Mouse (Mus musculus): ENCODE data around the gene 1700016C15Rik.

Gene 1700016C15Rik

DNA sequence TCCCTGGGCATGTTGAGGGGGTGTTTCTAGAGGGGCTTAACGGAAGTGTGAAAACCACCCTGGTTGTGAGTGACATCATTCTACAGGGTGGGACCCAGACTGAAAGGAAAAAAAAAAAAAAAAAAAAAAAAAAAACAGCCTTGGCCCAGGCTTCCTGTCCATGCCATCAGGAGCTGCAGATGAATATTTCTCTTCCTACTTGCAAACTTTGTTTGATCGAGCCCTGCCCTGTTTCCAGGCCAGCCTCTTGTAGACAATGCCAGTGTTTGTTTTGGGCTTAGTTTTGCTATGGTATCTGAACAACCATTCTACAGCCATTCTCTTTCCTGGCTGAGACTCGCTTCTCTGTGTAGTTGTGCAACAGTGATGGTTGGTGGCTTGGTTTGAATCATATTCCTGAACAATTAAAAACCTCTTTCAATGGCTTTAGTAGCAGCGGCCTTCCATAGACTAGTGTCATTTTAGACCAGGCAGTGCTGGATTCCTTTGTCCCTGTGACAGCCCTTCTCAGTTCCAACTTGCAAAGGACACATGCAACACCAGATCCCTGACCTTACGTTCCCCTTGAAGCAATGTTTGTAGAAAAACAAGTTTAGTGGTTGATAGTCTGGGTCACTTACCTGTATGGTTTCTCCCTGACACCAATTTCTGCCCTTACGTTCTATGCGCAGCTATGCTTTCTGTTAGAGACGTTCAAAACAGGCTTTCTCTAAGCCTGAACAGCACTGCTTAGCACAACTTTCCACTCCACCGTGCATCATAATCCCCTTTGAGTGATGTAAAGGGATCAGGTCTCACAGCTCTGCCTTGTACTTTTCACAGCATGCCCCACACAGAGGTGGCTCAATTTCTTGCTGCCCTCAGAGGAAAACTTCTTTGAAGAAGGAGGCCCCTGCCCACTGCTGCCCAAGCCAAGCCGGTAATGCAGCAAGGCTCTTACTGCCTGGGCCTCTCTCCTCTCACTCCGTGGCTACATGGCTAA is at the start of gene 1700016C15Rik:
1700016C15Rik (plus strand) TSS at position 772 of the 982 bp plus-strand sequence.
- no peak for DNase-seq (ENCODE audit: inconsistent age in 2 of 2, low spot score in 1 of 2)

DNA sequence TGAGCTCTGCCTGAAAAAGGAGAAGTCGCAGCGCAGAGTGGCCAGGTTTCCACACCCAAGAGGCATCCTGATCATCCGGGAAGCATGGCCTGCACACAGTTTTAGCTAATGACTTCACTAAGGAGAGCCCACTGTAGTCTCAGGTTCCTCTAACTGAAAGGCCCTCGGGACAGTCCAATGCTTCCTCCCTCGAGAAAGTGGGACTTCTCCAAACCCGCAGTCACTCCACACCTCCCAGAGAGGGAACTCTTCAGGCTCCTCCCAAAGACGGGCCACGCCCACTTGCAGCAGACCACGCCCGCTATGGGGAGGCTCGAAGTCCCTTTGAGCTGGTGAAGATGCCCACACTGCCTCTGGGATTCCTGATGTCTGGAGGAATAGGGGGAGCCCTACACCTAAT is 48.4 kb upstream of the 1700016C15Rik start:
- no peak for DNase-seq (ENCODE audit: inconsistent age in 2 of 2, low spot score in 1 of 2)

DNA sequence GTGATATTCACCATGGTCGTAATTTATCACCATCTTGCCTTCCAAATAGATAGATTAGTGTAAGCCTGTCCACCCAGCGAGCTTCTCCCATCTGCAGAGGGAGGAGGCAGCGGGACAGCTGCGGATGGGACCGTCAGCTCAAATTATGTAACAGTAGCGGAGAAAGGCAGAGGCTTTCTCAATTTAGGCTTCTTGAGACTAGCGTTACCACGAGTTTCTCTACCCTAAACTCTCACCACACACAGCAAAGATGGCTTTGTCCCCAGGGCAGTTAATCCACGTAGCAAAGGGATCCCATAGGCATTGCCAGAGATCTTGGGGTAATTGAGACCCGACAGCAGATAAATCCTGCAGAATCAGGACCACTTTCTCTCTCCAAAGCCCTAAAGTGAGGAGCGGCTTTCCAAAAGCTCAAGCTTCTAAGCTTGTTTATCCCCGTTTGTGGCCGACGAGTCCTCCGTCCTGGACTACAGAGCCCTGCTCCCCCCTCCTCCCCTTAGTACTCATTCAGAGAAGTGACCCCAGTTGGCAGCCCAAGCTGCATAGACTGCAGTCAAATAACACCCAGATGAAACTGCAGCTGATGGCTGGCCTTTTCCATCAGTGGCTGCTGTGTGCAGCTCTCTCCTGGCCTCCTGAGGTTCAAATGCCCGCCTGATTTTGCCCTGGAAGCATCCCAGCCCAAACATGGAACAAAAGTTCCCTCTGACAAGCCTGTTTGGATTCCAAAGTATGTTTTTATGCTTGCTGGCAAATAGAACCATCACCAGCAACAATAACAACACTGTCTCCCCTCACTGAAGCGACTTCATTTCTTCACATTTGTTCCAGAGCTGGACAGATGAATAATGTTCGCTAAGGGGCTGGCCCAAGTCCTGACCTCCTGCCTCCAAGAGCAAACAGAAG is 45.4 kb upstream of the 1700016C15Rik start:
- DNase-seq (ENCODE audit: inconsistent age in 2 of 2, low spot score in 1 of 2): peak in 1 of 2 experiments; percentile 38

DNA sequence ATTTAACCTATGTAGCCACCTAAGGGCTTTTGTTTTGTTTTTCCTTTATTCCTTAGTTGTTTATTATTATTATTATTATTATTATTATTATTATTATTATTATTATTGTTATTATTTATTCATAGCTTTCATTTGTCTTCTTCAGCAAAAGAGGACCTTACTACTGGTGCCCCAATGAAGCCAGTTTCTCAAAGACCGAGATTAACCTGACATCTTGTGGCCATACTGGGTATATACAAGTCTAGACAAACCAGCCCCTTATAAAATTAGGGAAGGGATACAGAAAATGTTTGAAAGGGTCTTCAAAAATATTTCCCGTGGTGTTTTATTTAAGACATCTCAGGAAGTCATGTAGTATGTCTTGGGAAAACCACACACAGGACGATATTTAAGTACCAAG is 44.7 kb upstream of the 1700016C15Rik start:
- DNase-seq (ENCODE audit: inconsistent age in 2 of 2, low spot score in 1 of 2): peak in 1 of 2 experiments; percentile 73

DNA sequence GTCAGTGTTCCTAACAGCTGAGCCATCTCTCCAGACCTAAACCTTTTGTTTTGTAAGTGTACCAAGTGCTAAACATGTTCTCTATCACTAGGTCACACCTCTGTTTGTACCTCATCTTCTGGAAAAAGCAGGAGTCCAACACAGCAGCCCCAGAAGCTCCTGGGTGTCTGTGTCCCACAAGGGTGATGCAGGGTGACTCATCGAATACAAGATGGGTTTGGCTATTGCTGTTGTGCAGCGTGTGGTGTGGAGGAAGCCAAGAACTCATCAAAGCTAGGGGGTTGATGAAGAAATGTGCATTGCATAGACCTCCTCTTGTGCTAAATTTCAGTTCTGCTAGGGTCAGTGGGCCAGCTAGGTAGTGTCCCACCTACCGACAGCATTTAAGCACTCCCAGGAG is 43.5 kb upstream of the 1700016C15Rik start:
- no peak for DNase-seq (ENCODE audit: inconsistent age in 2 of 2, low spot score in 1 of 2)

DNA sequence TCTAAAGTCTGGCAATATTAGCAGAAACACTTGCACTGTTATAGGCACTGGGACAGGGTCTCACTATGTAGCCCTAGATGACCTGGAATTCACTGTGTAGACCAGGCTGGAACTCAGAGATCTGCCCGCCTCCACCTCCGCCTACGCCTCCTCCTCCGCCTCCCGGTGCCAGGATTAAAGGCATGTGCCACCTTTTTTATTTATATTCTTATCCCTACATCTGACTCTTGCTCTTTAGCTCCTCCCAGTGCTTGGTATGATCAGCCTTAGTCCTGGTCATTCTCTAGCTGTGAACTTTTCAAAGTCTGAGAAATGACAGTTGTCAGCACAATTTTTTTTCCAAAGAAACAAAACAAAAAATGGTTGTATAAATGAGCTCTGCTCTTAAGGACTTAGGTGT is 42.6 kb upstream of the 1700016C15Rik start:
- peak in 1 of 2 experiments; percentile 60 for DNase-seq (ENCODE audit: inconsistent age in 2 of 2, low spot score in 1 of 2)

DNA sequence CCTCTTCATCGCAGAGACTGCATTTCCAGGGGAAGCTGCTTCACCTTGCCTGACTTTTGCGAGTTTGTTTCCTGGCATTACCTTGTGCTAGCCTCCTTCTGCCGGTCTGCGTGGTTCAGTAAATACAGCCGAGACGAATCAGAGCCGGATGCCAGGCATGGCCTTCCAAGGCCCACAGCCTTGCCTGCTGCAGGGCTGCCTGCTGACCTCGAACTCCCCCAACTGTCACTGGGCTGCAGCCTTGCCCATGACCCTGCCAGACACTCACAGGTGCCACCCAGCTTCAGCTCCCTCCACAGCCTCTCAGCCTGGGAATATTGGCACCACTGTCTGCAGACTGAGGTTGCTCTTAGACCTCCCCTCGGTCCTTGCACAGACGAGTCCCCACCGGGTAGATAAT is 37.1 kb upstream of the 1700016C15Rik start:
- peak in 1 of 2 experiments; percentile 57 for DNase-seq (ENCODE audit: inconsistent age in 2 of 2, low spot score in 1 of 2)

DNA sequence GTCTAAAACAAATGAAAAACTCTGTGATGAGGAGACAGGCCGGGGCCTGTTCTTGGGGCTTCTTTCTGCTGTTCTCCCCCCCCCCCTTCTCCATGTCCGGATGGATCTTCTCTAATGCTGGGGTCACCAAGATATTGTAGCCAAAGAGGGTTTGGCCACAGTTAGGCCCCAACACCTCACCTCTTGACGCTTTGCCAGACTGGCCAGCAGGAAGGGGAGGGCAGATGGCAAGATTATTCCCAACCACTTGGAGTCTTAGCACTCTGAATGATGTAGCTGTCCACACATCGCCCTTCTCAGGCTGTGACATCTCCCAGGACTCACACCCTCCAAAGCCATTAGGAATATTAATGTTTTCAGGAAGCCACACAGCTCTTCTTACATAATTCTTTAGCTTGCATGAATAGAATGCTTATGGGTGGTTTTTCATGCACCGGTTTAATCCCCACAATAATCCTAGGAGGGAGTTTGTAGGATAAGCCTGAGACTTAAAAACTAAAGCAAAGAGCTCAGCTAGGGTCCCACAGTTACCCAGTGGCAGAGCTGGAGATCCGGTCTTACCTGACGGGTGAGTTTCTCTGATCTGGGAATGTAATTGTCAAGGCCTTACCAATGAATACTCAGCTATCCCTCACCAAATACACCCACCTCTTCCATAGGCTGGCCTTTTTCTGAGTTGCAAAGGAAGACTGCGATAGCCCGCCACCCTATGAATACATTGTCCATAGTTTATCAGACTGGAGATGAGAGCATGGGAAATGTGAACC is 35.9 kb upstream of the 1700016C15Rik start:
- no peak for DNase-seq (ENCODE audit: inconsistent age in 2 of 2, low spot score in 1 of 2)

DNA sequence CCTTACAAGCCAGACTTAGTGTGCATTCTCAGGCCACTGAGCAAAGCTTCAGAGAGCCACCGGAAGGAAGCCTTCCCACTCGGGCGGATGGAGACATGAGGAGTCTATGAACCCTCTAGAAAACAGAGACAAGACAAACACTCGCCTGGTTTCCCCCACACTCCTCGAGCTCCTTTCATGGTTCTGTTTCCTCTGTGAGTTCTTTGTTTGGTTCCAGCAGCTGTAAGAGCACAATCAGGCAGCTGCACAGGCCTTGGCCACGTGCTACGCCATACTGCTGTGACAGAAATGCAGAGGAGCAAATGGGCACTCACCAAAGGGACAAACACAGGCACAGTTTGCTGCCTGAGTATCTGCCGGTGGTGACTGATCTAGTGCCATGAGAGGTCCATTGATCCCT is 29.1 kb upstream of the 1700016C15Rik start:
- no peak for DNase-seq (ENCODE audit: inconsistent age in 2 of 2, low spot score in 1 of 2)

DNA sequence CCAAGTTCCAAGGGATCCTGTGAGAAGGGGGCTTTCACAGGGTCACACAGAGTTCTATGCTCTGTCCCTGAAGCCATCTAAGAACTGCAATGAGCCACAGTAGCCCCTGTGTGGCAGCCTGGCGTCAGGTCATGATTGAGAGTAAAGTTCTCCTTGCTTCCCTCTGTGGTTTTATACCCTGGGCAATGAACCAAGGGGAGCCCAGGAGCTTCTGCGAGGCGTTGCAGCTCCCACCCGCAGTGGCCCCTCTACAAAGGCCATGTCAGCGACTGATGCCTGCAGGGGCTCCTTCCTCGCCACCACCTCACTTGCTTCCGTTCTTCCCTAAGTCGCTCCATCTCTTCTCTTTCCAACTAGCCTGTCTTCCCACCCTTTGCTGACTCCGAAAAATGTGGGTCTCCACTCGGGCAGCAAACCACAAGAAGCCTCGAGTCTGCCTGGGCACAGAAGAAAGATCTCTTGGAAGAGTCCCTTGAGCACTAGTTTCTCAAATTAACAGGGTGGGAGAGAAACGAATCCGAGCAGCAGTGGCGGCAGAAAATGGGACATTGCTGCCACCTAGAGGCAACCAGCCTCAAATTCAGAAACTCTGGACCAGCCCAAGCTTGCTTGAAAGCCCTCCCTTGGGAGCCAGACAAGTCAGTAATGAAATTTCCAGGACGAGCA is 27.0 kb upstream of the 1700016C15Rik start:
- DNase-seq (ENCODE audit: inconsistent age in 2 of 2, low spot score in 1 of 2): peak; percentile 59 to 91

DNA sequence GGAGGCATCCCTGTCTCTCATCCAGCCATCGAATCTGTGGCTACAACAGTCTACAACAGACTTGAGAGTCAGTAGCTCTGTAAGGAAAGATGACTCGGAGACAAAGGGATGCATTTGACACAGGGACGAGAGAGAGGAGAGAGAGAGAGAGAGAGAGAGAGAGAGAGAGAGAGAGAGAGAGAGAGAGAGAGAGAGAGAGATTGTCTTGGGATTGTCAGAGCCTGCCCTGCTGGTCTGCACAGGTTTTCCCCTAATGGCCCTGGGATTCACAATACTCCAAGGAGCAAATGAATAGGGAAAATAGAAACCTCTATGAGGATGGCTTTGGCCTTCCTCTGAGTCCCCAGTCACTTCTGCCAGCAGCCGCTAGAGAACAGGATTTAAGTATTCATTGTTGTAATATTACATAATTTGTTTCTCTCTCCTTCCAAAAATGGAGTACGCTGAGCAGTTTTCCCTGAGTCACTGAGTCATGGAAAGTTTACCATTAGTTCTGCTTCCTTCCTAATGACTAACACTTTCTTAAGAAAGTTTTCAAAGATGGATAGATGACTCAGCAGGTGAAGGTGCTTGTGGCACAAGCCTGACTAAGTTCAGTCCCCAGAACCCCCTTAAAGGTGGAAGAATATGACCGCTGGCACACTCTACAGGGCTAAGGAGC is 26.3 kb upstream of the 1700016C15Rik start:
- DNase-seq (ENCODE audit: inconsistent age in 2 of 2, low spot score in 1 of 2): no peak

DNA sequence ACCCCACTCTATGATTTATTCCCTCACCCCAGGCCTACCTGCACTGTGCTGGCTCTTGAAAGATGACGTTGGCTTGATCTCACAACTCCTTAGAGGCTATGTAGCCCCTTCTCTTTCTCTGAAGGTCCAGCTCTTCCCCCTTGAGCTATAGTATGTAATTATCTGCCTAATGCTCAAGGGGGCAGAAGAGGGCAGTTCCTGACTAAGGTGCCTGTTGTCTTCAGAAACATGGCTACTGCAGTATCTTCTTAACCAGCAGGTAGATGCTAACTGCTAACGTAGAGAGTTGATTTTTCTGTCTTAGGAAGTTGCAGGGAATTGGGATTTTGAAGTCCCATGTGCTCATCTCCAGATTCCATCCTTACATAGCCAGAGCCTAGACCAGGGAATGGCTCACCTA is 24.4 kb upstream of the 1700016C15Rik start:
- peak in 1 of 2 experiments; percentile 46 for DNase-seq (ENCODE audit: inconsistent age in 2 of 2, low spot score in 1 of 2)

DNA sequence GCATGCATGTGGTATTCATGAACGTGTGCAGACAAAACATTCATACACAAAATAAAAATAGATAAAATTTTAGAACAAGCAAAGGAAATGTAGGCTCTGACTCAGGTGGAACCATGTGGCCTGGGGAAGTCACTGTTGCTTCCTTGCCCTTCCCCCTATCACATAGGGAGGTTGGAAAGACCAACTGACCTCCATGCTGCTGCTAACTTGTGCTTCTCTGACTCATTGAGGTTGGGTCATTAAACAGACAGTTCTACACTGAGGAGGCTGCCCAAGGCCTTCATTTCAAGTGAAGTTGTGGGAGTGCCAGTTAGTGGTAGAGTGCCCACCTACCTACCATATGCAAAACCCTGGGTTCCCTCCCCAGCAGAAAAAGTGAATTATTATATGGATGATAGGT is 22.0 kb upstream of the 1700016C15Rik start:
- DNase-seq (ENCODE audit: inconsistent age in 2 of 2, low spot score in 1 of 2): peak in 1 of 2 experiments; percentile 48

DNA sequence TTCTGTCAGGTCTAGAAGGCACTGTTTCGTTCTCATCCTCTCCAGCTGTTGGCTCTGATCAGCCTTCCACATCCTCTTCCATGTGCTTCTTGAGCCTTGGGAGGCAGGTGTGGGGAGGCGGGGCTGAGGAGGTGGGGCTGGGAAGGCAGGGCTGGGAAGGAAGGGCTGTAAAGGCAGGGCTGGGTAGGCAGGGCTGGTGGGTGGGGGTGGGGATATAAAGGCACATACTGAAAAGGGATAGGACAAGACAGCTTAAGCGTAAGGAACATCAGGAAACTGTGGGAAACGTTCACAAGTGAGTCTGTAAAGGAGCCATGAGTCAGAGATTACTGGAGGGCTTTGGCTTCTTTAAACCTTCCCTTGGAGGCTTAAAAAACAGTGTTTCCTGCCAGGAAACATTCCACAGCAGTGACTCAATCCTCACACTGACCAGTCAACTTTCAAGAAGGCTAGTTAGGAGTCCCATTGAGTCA is 21.0 kb upstream of the 1700016C15Rik start:
- DNase-seq (ENCODE audit: inconsistent age in 2 of 2, low spot score in 1 of 2): peak; percentile 14 to 75

DNA sequence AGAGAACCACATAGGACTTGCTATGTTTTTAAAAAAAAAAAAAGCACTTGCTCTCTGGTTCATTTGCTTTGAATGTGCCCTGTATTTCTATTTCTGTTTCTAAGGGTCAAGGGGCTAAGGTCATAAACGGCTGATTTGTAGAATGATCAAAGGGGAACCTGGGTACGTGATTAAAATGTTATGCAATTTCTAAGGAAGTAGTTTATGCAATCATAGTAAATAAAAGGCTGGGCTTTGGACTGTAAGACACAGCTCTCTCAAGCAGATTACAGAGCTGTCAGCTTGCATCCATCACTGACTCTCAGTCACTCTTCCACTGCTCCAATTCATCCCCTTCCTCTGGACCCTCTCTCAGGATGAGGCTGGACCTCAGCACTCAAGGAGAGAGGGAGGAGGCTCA is 18.6 kb upstream of the 1700016C15Rik start:
- DNase-seq (ENCODE audit: inconsistent age in 2 of 2, low spot score in 1 of 2): no peak

DNA sequence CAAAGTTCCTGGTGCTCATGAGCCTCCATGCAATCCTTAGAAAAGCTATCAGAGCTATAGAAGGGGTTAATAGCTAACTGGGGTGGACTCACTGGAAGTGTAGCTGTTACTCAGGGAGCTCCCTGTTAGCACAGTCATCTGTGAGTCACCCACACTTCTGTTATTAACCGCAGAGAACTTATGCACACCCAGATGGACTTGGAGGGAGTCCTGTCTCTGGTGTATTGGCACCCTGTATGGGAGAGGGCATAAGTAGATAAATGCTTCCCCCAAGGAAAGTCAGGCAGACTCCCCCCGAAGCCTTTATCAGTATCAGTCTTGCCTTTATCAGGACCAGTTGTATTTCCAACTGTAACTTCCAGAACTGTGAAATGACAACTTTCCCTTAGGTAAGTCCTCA is 18.2 kb upstream of the 1700016C15Rik start:
- DNase-seq (ENCODE audit: inconsistent age in 2 of 2, low spot score in 1 of 2): peak in 1 of 2 experiments; percentile 50

DNA sequence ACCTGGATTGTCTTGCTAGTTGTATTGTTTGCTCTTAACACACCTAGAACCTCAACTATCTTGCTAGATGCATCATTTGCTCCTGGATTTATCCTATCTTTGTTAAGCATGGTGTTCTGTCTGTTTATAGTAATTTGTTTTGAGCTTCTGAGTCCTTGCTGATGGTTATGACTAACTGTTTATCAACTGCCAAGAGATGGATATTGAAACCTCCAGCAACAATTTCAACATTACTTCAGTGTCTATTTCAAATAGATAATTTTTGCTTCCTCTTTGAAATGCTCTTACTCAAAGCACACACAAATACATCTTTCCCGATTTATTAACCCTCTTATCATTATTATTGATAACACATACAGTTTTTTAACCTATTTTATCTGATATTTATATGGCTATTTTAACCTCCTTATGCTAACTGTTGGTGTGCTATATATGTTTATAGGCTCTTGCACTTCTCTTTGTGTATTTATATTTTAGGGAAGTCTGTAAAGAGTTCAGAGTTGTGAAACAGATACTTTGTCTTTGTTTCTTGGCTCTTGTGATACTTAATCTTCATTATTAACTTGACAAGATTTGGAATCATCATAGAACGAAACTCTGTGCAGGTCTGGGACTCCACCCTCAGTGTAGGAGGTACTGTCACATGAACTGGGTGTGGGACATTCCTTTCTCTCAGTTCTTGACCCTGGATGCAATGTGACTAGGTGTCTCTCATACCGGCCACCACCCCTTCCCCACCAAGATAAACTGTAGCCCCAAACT is 15.8 kb upstream of the 1700016C15Rik start:
- no peak for DNase-seq (ENCODE audit: inconsistent age in 2 of 2, low spot score in 1 of 2)

DNA sequence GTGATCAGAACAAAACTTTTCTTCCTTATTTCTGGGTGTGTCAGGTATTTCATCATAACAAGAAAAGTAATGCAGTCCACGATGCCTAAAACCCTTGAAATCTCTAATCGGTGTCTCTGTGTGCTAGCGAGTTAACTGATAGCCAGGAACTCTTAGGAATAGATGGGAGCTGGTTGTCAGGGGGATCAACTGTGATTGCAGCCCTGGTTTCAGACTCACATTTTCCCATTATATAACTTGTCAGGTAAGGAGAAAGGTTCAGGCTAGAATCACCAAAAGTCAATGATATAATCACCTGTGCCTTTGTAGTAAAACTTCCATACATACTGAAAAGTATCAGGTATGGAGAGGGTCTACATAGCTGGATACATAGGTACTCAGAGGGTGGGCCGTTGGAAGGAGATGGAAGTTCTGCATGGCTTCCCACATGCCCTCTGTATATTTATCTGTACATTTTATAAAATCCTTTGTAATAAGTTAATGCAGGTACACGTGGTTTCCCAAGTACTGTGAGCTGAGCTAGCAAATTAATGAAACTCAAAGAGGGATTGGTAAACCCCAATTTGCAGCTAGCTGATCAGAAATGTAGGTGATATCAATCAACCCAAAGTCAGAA is 15.1 kb upstream of the 1700016C15Rik start:
- no peak for DNase-seq (ENCODE audit: inconsistent age in 2 of 2, low spot score in 1 of 2)
